Mouse (Mus musculus) heart, adult 18-20 months (tissue): ENCODE measurements around the gene Vps50. TPM values are rescaled to one million over a fixed set of nuclear protein-coding genes. Genes with fewer than 3 reads are reported as not detected.
"Not testable (repeated sequence)": the region's sequence is repeated elsewhere in the genome, so short reads cannot be mapped to it uniquely, and the experiment has no call there.

Experiments
- DNase-seq, 2 experiments: peaks; one replicate each; pipeline ENCODE4 v3.0.0; 2021 to 2022; ENCODE audit warnings: mixed read lengths in 1 of 2
- total RNA-seq, 2 experiments: library from RNA; stranded (reverse); gene quantifications; 2 replicates each; pipeline ENCODE4 v1.2.3; 2021

The Vps50 gene
- total RNA-seq, 2 experiments from 2014 or later, result 15.0 to 15.5 TPM

DNA sequence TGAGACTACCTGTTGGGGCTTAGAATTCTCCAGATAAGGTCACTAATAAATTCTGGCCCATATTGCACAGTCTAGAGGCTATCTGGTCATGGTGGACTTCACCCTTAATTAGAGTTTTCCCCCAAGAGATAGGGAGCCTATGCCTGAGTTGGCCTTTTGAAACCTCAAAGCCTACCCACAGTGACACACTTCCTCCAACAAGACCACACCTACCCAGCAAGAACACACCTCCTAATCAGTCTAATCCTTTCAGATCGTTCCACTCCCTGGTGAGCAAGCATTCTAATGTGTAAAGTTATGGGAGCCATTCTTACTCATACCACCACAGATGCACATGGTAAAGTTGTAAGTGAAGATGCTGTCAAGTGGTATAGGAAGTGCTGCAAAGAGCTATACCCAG, 37.9 kb downstream of the Vps50 start:
- DNase-seq, result no peak

- DNase-seq, result peak in 1 of 2 experiments; percentile 17
Observed at GRCm38 (mm10) chr6:3539470-3539869, 41.3 kb downstream of the Vps50 start.

- DNase-seq, result no peak
Observed at GRCm38 (mm10) chr6:3543862-3544261, 45.7 kb downstream of the Vps50 start.

GRCm38 (mm10) chr6:3544970-3545369, 46.8 kb downstream of the Vps50 start:
- DNase-seq, result no peak

DNA sequence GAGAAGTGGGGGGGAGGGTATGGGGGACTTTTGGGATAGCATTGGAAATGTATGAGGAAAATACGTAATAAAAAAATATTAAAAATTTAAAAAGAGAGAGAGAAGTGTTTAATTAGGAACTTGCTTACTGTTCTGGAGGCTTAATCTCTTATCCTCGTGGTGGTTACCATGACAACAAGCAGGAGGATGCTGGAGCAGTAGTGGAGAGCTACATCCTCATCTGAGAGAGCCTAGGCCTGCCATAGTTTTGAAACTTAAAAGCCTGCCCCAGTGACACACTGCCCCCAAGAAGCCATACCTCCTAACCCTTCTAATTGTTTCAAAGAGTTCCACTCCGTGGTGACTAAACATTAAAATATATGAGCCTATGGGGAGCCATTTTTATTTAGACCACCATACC, 50.8 kb downstream of the Vps50 start:
- no peak for DNase-seq

DNA sequence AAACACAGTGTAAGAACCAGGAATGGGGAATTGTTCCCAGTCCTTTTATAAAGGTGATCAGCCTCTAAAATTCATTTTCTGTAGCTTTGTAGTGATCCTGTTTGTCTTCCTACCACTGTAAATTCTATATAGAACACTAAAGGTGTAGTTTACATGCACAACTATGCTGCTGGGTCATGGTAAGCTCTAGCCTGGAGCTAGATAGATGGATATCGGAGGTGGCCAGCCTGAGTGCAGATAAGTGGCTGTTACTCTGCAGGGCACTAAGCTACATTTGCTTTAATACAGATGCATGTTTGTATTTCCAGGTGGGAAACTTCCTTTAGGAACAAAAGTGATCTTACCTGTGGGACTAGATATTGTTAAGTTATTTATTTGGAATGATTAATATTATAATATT, 51.8 kb downstream of the Vps50 start:
- no peak for DNase-seq

DNA sequence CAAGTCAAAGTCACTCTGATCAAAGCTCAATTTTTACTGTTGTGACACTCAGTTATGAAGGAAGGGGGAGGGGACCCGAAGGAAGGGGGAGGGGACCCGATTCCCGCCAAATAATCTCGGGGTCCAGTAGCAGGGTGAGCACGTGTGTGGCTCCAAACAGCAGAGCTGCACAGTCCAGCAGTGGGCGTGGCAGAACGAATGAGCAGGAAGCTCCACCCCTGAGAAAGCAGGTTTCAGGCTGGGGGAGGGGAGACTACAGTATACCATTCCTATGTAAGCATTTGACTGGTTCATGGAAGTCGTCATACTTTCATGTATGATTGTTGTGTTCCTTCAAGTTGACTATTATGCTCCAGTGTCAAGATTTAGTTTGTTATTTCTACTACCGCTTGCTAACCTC, 54.5 kb downstream of the Vps50 start:
- DNase-seq, result not testable (repeated sequence)

- no peak for DNase-seq
Observed at GRCm38 (mm10) chr6:3557177-3557576, 59.0 kb downstream of the Vps50 start.

DNA sequence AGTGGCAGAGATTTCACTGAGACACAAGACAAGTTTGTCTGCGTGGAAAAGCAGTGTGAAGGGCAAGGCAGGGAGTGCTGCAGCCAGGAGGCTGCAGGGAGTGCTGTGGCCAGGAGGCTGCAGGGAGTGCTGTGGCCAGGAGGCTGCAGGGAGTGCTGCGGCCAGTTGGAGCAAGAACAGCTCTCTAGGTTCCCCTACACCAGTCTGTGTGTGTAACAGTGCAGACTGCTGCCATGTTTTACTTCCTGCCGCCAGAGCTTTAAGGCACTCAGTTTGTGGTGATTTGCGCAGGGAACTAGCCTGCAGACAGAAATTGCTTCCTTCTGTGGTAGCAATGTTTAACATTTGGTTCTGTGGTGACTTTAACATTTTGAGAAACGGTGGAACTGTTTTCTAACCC, 61.8 kb downstream of the Vps50 start:
- no peak for DNase-seq

- no peak for DNase-seq
Observed at GRCm38 (mm10) chr6:3562301-3562700, 64.1 kb downstream of the Vps50 start.

DNA sequence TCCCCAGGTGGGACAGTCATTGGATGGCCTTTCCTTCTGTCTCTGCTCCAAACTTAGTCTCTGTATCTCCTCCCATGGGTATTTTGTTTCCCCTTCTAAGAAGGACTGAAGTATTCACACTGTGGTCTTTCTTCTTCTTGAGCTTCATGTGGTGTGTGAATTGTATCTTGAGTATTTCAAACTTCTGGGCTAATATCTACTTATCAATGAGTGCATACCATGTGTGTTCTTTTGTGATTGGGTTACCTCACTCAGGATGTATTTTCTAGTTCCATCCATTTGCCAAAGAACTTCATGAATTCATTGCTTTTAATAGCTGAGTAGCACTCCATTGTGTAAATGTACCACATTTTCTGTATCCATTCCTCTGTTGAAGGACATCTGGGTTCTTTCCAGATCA, 65.9 kb downstream of the Vps50 start:
- DNase-seq, result not testable (repeated sequence)

DNA sequence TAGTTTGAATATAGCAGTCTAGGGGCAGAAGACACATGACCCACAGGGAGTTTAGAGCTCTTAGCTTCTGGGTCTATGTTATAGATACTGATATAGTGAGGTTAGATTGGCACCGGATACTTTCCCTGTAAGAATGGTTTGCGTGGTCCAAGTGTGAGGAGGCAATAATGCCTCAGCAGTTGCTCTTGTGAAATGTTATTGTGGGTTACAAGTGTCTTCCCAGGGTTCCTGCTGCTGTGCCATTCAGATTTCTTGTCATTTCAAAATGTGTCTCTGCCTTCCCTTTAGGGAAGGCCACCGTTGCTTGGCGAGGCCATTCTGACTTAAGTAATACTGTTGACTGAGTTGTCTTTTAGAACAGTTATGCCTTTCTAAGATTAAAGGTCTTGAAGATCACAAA, 66.8 kb downstream of the Vps50 start:
- DNase-seq, result no peak

- no peak for DNase-seq
Observed at GRCm38 (mm10) chr6:3565667-3566066, 67.5 kb downstream of the Vps50 start.

DNA sequence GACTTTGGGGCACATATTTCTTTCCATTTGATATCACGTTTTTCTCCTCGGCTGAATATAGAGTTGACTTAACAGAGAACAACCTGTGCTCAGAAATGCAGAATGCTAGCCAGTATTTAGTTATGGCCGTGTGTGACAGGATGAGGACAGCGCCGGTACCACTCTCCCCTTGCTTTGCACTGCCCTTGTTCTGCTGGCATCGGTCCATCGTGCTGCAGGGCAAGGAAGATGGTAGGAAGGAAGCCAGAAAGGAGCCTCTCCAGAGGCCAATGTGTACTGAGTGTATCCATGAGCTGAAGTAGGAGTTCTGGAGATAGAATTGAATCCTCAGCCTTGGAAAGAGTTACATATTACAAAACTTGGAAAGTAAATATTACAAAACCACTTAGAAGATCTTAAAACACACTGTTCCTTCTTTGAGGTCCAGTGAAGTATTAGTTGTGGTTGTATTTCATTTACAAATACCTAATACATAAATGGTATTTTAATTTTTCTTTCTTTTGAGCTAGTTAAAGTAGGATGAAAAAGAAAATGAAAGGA, 69.0 kb downstream of the Vps50 start:
- DNase-seq, result no peak

GRCm38 (mm10) chr6:3572221-3572815, 74.1 kb downstream of the Vps50 start:
- no peak for DNase-seq

GRCm38 (mm10) chr6:3573787-3574186, 75.6 kb downstream of the Vps50 start:
- no peak for DNase-seq

- DNase-seq, result no peak
Observed at GRCm38 (mm10) chr6:3585402-3585801, 87.2 kb downstream of the Vps50 start.

GRCm38 (mm10) chr6:3590289-3590904, 92.2 kb downstream of the Vps50 start:
- no peak for DNase-seq

GRCm38 (mm10) chr6:3594246-3594645, 96.1 kb downstream of the Vps50 start:
- no peak for DNase-seq

GRCm38 (mm10) chr6:3612827-3613226, 114.6 kb downstream of the Vps50 start:
- no peak for DNase-seq

DNA sequence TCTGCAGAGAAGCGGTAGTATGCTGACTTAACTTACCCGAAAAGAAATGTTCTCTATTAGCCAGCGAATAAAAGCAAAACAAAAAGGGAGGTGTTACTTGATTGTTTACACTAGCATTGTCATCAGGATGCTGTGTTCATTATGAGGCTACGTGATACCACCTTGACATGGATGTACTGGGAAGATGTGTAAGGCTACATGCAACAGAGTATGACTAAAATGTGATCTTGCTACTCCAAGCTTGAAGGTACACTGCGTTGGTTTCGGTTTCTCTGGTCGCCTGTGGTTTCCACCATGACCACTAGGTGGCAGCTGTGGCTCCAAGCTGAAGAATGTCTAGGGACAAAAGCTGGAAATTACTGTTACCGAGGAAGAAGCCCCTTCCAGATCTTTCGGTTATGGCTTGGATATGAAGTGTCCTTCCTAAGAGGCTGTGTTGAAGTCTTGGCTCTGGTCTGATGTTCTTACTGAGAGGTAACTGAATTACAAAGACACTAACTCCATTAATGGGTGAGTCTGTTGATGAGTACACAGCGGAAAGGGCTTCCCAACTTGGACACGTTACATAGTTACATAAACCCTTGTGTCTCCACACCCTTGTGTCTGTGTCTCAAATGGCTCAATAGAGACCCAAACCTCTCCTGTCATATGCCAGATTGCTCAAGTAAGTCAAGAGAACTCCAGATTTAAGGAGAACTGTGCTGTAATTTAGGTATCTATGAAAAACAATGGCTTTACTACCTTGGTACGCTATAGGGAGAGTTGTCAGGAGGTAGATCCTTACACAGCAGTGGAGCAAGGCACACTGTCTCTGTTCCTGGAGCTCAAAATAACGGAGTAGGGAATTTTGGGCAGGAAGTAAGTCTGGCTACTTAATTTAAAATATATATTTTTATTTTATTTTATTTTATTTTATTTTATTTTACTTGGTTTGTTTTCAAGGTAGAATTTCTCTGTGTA, 122.5 kb downstream of the Vps50 start:
- peak; percentile 19 to 51 for DNase-seq
